Mouse (Mus musculus): ENCODE results near the gene Sept11. TPM values are rescaled to one million over a fixed set of nuclear protein-coding genes. Genes with fewer than 3 reads are reported as not detected.
A peak's percentile ranks its signal among the peaks of the same experiment; 100 is the strongest.

Sept11 gene
- total RNA-seq, 2 experiments from 2014 or later, result 26.9 to 27.3 TPM

DNA sequence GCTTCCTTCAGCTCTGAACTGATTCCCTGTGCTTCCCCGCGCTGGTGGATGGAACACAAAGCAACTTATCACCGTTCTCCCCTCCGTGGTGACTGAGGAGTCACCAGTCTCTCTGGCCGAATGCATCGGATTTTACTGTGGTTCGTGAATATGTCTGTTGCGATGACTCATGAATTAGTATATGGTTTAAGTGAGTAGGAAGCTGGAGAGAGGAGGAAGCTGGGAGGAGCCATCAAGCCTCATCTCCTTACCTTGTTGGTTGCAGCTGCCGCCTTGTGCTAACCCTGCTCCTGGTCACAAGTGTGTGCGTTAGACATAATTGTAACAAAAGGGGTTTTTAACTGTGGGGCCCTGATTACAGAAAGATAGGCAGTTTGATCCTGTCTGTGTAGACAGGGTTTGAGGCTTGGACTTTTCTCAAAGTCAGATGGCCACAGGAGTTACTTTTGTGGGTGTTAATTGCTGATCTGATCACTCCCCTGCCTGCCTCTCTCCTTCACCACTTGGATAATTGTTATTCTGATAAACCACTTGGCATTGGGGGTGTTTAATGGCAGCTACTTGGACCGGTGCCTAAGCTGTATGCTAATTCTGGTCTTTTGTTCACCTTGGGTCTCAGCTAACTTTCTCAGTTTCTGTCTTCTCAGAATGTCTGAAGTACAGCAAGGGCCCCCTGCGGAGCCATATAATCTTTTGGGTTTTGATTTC lies 33.1 kb downstream of the Sept11 start:
- DNase-seq, result no peak

DNA sequence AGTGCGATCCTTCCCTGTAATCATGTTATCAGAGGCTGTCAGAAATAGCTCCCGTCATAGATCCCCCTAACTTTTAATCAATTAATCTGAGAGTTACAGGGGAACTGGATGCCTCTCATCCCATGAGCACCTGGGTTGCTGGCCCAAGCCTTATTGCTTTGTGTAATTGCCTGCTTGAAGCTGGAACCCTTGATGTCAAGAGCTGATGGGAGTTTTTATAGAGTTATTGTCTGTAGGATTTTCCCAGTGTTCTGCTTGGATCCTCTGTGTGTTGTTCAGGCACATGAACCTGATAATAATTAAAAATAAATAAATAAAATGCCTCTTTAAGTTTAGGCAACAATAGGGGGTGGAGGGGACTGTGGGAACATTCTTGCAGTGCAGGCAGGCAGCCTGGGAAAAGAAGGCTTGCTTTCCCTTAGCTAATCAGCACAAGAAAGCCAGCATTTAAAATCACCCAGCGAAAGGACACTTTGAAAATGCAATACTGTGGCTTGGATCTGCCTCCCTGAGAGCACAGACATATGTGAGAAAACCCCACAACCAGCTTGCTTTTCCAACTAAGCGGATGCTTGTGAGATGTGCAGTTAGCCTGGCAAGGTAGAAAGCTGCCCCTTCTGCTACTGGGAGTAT lies 33.8 kb downstream of the Sept11 start:
- no peak for DNase-seq

DNA sequence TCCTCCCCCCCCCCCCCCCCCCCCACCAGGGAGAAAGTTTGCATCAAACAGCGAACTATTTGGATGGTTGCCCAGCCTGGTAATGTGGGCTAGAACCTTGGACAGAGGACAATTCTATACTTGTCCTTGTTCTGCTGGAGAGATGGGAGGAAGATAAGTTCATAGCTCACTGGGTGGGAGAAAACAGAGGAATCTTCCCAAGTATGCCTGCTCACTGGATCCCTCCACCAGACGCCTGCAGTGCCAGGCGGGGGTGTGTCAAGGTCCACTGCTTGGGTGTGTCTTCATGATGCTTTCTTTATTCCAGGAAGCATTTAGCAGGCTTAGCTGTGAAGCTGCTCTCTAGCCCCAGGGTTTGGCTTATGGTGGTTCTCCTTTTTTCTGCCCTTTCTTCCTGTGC lies 34.5 kb downstream of the Sept11 start:
- peak in 1 of 2 experiments; percentile 43 for DNase-seq

DNA sequence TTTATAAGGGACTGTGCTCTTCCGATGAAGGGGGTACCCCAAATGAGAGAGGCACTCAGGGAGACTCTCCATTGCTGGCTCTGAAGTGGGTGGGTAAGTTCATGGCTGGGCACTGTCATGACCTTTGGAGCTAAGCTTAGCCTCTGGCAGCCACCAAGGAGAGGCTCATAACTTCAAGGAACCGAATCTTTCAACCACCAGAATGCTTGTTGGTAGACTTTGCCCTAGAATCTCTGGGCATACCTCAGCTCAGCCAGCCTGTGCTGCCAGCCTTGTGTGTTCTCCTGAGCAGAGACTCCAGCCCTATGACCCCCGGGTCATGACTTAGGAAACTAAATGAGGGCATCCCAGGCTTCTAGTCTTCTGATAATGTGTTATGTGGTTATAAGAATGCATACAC lies 35.5 kb downstream of the Sept11 start:
- no peak for DNase-seq

DNA sequence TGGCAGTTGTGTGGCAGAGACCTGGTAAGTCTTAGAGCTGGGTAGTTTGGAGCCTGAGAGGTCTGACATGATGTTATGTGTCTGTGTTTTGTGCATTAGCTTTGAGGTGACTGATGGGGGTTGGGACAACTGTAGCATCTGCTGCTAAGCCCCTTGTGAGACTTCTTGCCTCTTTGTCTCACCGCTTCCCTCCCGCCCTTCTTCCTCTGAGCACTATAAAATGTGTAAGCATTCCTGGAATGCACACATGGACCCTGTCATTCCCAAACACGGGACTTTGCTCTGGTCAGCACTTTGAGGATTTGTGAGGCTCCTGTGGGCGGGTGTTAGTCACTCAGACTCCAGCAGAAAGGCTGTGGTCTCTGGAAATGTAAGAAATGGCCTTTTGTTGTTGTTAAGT lies 36.7 kb downstream of the Sept11 start:
- no peak for DNase-seq

DNA sequence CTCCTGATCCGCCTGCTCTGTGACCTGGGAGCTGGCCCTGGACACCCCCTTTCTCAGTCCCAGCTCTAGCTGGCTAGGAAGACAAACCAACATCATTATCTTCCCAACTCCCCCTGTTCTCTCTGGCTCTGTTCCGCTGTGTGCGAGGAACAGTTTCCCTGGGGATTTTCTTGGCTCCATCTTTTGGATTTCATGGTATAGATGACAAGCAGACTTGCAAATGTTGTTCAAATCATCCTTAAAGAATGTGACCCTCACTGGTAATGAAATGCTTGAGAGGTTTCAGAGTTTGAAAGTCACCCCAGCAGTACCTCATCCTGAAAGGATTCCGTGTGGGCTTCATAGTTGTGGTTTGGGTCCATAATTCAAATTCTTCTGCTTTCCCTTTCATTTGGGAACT lies 38.2 kb downstream of the Sept11 start:
- peak in 1 of 2 experiments; percentile 40 for DNase-seq

DNA sequence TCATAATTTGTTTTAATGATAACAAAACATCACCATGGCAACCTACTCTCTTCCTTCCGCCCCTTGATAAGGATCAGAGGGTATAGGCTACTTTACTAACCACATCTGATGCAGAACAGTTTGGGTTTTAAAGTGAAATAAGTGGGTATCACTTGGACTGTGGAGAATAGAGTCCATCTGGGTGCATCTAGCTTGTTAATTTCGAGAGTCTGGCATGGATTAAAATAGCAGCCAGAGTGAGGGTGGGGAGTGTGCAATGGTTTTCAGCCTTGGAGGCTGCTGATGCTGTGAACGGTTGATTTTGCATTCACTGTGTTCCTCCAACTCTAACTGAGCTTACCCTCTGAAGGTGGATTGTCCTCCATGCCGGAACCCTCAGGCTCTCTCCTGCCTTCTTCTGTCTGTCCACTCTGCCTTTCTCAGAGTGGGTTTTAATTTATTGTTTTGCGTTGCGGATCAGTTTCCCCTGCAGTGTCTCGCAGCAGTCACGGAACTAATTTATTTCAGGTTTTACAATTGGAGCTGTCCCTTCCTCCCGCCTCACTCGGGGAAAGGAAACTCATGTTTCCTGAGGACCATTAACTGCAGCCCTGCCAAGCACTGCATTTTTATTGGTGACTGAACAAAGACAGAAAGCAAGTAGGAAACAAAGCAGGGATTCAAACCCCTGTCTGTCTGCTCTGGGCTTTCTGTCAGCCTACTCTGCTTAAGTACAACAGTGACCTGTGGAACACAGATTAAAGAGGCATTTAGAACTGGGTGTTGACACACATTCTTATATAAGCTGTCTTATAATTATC lies 40.4 kb downstream of the Sept11 start:
- no peak for DNase-seq

DNA sequence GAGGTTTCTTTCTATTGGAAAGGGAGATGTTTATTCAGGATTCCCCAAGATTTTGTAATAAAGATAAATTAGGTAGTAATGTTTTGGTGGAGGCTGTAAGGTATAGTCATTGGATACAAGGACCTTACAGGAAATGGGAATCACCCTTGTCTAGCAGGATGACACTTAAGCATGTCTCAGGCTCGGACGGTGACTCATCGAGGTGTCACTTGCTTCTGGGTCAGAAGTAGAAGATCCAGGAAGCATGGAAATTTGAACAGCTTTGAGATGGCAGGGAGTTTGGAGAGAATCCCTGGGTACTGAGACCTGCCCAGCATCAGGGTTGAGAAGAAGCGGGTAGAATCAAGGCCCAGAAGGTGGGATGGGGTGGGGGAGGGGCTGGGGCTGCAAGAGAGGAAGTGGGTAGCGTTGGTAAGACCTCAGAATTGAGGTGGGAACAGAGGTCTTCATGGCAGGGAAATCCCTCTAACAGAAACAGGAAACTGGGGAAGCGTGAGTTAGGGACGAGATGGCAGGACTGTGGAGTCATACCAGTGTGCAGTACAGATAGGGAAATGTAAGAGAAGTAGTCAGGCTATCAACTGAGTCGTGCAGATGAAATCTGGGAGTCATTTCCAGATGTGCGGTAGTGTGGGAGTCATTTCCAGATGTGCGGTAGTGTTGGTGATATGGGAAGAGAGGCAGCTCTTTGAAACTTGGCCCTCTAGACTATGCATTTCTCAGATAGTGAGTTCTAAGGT lies 42.3 kb downstream of the Sept11 start:
- no peak for DNase-seq

DNA sequence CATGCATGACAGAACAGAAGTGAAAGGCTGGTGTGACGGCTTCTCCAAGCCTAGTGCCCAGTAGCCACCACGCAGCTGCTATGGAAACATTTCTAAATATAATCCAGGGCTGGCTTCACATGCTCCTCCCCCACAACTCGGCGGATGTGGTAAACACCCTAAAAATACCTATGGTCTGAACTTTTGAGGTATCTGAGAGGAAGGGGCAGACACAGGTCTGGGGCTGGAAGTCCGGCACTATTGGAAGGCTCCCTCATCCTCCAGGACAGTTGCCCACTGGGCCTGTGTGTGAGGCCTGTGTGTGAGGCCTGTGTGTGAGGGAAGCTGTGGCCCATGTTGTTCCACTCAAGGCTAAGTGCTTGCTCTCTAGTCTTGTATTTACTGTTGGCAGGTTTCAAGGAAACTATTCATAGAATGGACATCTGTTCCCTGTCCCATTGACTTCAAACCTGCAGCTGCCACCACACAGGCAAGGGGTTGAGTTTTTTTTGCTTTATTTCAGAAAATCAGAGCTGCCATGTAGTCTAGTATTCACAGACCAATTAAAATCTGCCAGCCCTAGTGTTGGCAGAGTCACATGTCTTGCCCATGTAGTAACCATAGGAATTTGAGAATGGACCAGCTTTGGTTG lies 43.8 kb downstream of the Sept11 start:
- DNase-seq, result peak; percentile 82 to 85

DNA sequence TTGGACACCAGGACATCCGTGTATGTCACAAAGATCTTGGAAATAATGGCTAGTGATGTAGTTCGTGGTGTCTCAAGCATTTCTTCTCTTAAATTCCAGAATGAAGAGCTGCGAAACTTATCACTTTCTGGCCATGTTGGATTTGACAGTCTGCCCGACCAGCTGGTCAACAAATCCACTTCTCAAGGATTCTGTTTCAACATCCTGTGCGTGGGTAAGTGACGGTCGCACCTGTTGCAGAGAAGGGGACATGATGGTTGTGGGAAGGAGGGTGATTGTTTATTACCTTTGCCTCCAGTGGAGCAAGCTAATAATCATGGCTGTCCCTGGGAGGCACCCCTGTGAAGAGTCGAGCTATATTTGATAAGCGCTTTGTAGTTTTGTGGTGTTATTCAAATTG lies 46.1 kb downstream of the Sept11 start:
- DNase-seq, result no peak

DNA sequence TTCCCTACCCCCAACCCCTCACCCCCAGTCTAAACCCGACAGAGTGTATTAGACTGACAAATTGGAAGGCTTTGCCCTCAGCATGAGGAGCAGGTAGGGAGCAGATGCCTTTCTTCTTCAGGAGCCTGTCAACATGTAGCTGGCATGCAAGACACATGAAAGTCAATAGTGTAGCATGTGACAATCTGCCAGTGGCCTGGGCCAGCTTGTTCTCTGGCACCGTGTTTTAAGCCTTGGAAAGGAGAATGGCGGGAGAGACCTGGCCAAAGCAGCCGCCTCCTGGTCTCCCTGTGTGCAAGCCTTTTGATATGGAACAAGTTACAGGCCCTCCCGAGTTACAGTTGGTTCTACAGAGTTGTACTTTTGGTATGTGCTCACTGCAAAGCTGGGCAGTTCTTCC lies 47.5 kb downstream of the Sept11 start:
- peak in 1 of 2 experiments; percentile 60 for DNase-seq

DNA sequence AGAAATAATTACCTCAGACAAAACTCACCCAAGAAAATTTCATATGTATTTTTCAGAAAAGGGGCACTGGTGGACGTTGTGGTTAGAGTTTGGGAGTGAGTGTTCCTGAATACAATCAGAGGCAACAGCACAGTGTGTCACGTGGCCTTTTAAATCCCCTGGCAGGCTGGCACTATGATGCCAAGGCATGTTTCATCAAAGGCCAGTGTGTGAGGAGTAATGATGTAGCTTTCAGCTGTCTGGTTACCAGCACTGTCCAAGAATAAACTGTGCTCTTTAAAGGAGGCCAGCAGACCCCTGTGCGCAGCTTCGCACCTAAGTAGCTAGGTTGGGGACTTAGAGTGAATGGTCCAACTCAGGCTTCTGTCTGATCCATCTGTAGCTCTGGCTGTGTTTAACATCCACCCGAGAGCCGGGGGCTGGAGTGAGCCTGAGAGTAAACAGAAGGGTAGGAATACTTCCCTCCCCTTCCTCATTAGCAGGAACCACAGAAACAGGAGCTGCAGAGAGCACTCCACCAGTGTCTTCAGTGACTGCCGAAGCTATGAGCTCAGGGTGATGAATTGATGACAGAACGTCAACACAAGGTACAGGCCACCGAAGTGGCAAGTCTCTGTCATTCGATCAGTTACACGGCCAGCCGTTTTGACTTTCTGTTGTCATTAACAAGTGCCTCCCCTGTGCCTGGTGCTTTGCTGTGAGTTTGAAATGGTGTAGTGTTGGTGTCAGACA lies 50.3 kb downstream of the Sept11 start:
- no peak for DNase-seq

DNA sequence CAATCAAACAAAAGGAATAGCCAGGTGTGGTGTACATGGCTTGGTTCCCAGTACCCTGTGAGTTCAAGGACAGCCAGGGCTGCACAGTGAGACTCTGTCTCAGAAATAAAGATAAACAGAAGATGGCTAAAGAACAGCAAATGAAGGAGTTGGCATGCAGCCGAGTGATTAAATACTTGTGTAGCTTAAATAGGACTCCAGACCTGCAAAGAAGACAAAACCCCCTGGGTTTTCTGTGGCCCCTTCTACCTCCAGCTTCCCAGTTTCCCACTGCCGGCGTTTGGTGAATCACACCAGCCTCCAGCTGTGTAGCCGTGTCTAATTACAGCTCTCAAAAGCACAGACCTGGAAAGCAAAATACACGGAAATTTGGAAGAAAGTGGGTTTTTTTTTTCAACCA lies 51.6 kb downstream of the Sept11 start:
- no peak for DNase-seq

DNA sequence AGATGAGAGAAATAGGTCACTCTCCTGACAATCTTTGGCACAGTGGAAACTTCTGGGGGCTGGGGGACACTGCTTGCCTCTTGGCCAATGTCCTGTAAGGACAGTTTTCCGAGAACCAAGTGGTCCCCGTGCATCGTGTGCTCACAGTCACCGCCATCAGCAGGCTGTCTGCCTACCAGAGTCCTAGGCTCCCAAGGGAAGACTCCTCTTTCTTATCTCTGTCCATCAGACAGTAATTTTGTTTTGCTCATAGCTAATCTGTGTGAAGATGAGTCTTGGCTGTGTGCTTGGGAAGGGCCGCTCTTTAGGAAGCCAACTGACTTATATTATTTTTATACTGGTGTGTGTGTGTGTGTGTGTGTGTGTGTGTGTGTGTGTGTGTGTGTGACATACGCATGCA lies 52.3 kb downstream of the Sept11 start:
- DNase-seq, result no peak

DNA sequence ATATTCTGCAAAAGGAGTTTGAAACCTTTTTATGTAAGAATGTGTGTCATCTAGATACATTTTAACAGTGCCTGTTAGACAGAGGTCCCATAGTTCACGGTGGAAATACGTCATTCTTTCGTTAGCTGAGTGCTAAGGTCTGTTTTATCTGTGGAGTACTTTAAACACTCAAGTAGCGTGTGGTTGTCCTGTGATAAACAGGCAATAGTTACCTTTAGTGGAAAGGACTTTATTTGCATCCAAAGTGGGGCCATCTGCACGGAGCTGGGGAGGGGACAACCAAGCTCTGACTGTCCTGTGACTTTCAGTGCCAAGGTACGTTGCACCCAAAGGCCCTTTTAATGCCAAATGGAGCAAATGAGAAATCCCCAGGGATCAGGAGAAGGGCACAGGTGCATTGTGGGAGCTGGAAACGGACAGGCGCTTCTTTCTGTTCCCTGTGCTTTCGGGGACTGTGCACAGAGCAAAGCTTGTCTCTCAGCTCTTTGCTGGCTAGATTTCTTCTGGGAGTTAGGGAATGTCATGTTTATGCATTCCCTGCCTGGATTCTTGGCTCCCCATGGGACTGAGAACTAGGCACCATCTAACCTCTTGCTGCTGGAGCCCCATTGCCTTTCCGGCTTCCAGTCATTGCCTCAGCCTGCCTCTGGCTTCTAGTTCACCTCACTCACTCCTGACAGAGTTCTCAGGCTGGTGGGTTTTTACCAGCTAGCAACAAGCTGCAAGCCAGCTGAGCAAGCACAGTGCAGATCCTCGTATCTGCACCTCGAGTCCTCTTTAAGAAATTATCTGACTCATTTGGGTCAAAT lies 56.9 kb downstream of the Sept11 start:
- DNase-seq, result peak in 1 of 2 experiments; percentile 67

DNA sequence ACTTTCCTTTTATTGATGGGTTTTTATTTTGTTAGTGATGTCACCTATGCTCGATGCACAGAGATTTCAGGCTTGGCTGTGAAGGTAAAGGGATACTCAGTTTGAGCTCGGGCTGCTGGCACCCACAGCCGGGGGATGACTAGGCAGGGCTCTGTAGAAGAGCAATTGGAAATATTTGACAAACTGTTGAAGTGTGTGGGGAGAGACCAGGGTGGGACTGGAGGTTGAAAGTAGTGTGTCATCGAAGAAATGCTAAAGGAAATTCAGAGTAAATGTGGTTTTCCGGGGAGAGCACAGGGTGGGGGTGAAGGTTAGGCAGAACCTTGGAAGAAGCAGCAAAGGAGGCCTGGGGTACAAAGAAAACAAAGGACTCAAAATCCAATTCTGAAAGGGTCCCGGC lies 58.7 kb downstream of the Sept11 start:
- no peak for DNase-seq

DNA sequence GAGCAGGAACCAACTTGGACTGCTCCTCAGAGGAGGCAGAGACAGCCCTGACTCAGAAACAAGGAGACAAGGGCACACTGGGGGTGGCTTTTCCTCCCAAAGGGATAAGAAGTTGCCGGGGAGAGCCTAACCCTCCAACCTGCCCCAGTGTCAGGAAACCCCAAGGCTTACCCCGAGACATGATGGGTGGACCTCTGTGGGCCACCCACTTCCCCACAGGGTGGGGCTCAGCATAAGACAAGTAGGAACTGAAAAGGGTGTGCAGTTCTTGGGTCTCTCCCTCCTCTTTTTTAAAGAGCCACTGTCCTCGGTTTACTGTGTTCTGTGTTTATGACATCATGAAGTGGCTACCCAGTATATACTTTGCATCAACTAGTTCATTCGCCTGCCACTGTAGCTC lies 59.2 kb downstream of the Sept11 start:
- peak in 1 of 2 experiments; percentile 55 for DNase-seq

DNA sequence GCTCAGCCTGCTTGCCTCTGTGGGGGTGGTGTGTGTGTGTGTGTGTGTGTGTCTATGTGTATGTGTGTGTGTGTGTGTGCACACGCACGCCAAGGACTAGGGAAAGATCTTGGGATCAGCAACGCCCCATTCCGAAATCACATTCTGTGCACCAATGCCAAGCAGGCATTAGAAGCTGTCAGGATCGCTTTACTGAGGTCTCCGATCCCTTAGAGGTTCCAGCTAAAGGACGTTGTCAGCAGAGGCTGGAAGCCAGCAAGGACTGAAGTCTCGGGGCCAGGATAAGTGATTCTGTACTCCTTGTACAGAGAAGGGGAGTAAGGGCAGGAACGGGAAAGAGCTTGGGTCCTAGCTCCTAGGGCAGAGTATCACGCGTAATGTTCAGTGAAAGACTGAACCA lies 61.2 kb downstream of the Sept11 start:
- DNase-seq, result no peak

DNA sequence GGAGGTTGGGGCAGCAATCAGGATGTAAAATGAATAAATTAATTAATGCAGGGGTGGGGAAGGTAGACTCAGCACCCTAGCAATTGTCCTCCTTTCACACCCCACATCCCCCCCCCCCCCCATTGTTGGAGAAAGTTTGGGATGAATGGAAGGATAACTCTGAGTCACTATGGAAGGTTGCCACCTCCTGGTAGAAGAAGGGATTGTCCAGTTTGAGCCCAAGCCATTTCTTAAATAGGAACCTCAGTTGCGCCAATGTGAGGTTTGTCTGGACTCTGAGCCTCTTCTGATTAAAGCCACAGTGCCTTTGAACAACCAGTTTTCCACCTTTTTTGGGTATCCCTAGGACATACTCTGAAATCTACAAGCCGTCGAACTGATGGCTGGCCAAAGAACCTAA lies 70.3 kb downstream of the Sept11 start:
- peak; percentile 55 to 84 for DNase-seq

DNA sequence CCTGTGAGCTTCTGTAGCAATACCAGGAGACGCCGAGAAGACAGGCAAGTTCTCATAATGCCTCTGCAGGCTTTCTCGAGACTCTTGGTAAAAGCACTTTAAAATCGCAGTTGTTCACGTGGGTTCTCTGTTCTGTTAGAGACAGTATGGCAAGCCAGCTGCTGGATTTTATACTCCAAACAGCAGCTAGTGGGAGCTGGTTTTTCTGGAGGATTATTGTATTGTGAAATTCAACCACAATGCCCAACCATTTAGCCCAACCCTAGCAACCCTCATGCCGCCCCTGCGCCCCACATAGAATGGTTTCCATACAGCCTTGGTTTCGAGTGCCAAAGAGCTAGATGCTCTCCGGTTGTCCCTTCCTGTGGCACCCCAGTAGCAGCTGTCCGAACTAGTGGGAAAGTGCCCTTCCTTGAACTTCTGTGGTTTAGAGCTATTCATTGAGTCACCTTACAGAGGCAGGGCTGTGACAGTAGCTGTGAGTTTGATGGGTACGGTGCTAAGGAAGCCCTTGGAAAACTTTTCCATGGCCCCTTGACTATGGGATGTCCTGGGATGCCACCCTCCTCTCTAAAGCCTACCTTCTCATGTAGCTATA lies 74.8 kb downstream of the Sept11 start:
- DNase-seq, result no peak
